Mouse (Mus musculus) lung, postnatal 0 days (tissue): Measurements from ENCODE around the gene Dnah7c.
"Not testable (repeated sequence)": the region's sequence is repeated elsewhere in the genome, so short reads cannot be mapped to it uniquely, and the experiment has no call there.

Experiments
- CTCF ChIP-seq: IDR thresholded peaks from 2 replicates; pipeline ENCODE4 v1.5.1; 2016; ENCODE audit warnings: antibody characterized with exemption, mild to moderate bottlenecking
- EP300 ChIP-seq: IDR thresholded peaks from 2 replicates; pipeline ENCODE4 v1.6.1; 2016; ENCODE audit warnings: antibody characterized with exemption, mild to moderate bottlenecking, control low read depth

DNA sequence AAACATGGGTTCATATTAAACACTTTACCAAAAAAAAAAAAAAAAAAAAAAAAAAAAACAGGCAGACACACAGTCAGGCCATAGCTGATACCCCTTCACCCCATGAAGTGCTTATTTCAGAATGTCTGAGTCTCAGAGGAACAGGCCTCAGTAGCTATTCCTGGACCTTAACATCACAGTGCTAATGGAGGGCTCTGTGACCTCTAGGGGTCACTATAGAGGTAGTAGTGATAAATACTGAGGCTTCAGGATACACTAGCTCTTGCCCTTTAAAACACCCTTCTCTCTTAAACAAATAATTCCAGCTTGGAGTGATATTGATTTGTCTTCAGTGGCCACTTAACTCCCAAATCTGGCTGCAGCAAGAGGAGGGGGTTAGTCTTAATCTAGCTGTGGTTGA lies 343.9 kb downstream of the Dnah7c start:
- peak; percentile 34 for TF ChIP-seq CTCF
- not testable (repeated sequence) for TF ChIP-seq EP300
